In genomic region chr15:81584466-81584865, GRCm38 (mm10) we compare ENCODE assay signal across 8 mouse cellular contexts. TPM values are rescaled to one million over a fixed set of nuclear protein-coding genes. Genes with fewer than 3 reads are reported as not detected.
A peak's percentile ranks its signal among the peaks of the same experiment; 100 is the strongest.
DNase-seq lines count a peak whose midpoint lies in the region; ATAC-seq and TF ChIP-seq lines count a peak whose summit lies in the region.

No protein-coding gene starts in this region.

- intact Hi-C loops in heart, adult 2 months (cut with DNase I): no loop called here

- H3K79me2 ChIP-seq in heart, adult 2 months (replicated peaks; ENCODE audit: control insufficient read depth, insufficient read depth, low read length): no peaks in the 10 kb centered on the region

- peak overlapping the region; percentile 70 for H3K4me3 ChIP-seq in heart, adult 2 months
- peak overlapping the region; percentile 72 for H3K4me3 ChIP-seq in thymus, adult 2 months (ENCODE audit: control insufficient read depth, insufficient read depth, low read length)
- H3K4me3 ChIP-seq in liver, embryonic 12.5 days: peak overlapping the region; percentile 100

- no peaks in the 10 kb centered on the region for H3K27me3 ChIP-seq in heart, adult 2 months (ENCODE audit: control insufficient read depth, insufficient read depth, low read length)
- no peaks in the 10 kb centered on the region for H3K27me3 ChIP-seq in thymus, adult 2 months (ENCODE audit: control insufficient read depth, insufficient read depth, low read length)
- H3K27me3 ChIP-seq in liver, embryonic 12.5 days (replicated peaks): no peaks in the 10 kb centered on the region

- peaks cover 4% of the 10 kb centered on the region for H3K4me1 ChIP-seq in heart, adult 2 months (ENCODE audit: control insufficient read depth, insufficient read depth, low read length)
- H3K4me1 ChIP-seq in thymus, adult 2 months (replicated peaks; ENCODE audit: control insufficient read depth, insufficient read depth, low read length): no peaks in the 10 kb centered on the region; the same call in 1 of the 2 replicates
- H3K4me1 ChIP-seq in liver, embryonic 12.5 days: peaks cover 26% of the 10 kb centered on the region

- peak overlapping the region; percentile 94 for H3K27ac ChIP-seq in heart, adult 2 months
- H3K27ac ChIP-seq in thymus, adult 2 months (ENCODE audit: control insufficient read depth, insufficient read depth, low read length): peak overlapping the region; percentile 80
- H3K27ac ChIP-seq in liver, embryonic 12.5 days: peak overlapping the region; percentile 85

- TF ChIP-seq EP300 in heart, adult 2 months (IDR thresholded peaks at IDR 0.05; ENCODE audit: insufficient read depth, low read depth, low read length): no peak

- no peak for TF ChIP-seq POLR2A in heart, adult 2 months (IDR thresholded peaks at IDR 0.05; ENCODE audit: insufficient read depth, low read depth, low read length)
- no peak for TF ChIP-seq POLR2A in thymus, adult 2 months (IDR thresholded peaks at IDR 0.05; ENCODE audit: control insufficient read depth, extremely low read depth, insufficient read depth, low read length, poor library complexity)

- WGBS in heart, adult 2 months: 9% methylated on average over 3 of the region's 3 CpGs
- WGBS in thymus, adult 2 months: 9% methylated on average over 3 of the region's 3 CpGs
- 12% methylated on average over 3 of the region's 3 CpGs for WGBS in liver, embryonic 12.5 days (ENCODE audit: insufficient replicate concordance)

- peak overlapping the region; percentile 78 for H3K4me2 ChIP-seq in liver, embryonic 12.5 days

- DNase-seq in heart, adult 2 months: no peak
- DNase-seq in heart, adult 11 months: no peak
- DNase-seq in thymus, adult 2 months: no peak
- no peak for DNase-seq in thymus, postnatal 25 days
- no peak for DNase-seq in MN1 (ENCODE audit: low spot score)
- no peak for DNase-seq in frontal cortex, postnatal 14 days (ENCODE audit: low spot score in 2 of 2)
- DNase-seq in gastrocnemius, adult 18-20 months (ENCODE audit: low spot score): no peak

- no peaks in the 10 kb centered on the region for H3K9me3 ChIP-seq in liver, embryonic 12.5 days (replicated peaks)

- ATAC-seq in liver, embryonic 12.5 days: no peak

- H3K36me3 ChIP-seq in heart, adult 2 months (ENCODE audit: control insufficient read depth, insufficient read depth, low read length): peaks cover 15% of the 10 kb centered on the region
- H3K36me3 ChIP-seq in thymus, adult 2 months (ENCODE audit: control insufficient read depth, insufficient read depth, low read length): no peaks in the 10 kb centered on the region
- peaks cover 11% of the 10 kb centered on the region for H3K36me3 ChIP-seq in liver, embryonic 12.5 days

- H3K9ac ChIP-seq in heart, adult 2 months (ENCODE audit: low read depth, low read length): peak overlapping the region; percentile 86
- H3K9ac ChIP-seq in liver, embryonic 12.5 days: peak overlapping the region; percentile 81

- TF ChIP-seq CTCF in heart, adult 2 months (IDR thresholded peaks at IDR 0.05): no peak
- TF ChIP-seq CTCF in thymus, adult 2 months (IDR thresholded peaks at IDR 0.05; ENCODE audit: borderline replicate concordance, control insufficient read depth, extremely low read depth, insufficient read depth, low read length, poor library complexity): no peak

RNA-seq across cellular contexts. Expression of gene Ep300, which starts 0.7 kb away (rescaled TPM):
- total RNA-seq in heart, adult 2 months (2021): 10 to 100 TPM; 37.7 to 49.0 TPM
- polyA plus RNA-seq in heart, adult 2 months (2012; rRNA removed): 14.7 and 19.4 TPM in 2 replicates
- polyA plus RNA-seq in thymus, adult 2 months (2012; rRNA removed): 60.6 and 70.7 TPM in 2 replicates
- 11.8 and 13.4 TPM in 2 replicates for polyA plus RNA-seq in liver, embryonic 12.5 days (2016; fragmentation: Nextera tagmentation; extraction: Ambion mirVana)
- 10 to 100 TPM; 41.3 to 43.2 TPM for total RNA-seq in gastrocnemius, adult 18-20 months (2021)
